Mouse (Mus musculus): ENCODE results near the gene Lrsam1. TPM values are rescaled to one million over a fixed set of nuclear protein-coding genes. Genes with fewer than 3 reads are reported as not detected.

Lrsam1 gene
- total and polyA plus RNA-seq, 2 experiments from 2014 or later: 5.4 to 12.0 TPM

DNA sequence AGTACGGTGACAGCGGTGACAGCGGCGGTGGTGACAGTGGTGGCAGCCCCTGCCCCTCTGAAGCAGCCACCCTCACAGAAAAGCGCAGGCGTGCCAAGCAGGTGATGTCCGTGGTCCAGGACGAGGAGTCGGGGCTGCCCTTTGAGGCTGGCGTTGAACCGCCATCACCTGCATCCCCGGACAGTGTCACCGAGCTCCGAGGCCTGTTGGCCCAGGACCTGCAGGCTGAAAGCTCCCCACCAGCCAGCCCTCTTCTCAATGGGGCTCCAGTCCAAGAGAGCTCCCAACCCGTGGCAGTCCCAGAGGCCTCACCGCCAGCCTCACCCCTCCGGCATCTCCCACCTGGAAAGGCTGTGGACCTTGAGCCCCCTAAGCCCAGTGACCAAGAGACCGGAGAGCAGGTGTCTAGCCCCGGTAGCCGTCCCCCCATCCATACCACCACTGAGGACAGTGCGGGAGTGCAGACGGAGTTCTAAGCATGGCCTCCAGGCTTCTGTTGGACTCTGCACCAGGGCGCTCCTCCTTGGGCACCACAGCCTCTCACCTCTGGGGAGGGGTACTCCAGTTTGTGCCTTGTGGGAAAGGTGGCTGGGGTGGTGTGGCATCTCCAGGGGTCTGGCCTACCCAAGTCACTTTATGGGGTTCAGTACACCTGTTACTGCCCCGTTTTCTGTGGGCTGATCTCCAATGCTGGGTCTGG, 37.7 kb downstream of the Lrsam1 start:
- Histone ChIP-seq H3K36me3 (replicated peaks; ENCODE audit: control insufficient read depth, insufficient read depth, low read length) (peaks cover 73% of the 10 kb centered on the region), H3K4me3 (ENCODE audit: low read depth, low read length) (no peak overlapping the region), H3K27ac (ENCODE audit: low read depth) (no peak overlapping the region), H3K9me3 (replicated peaks; ENCODE audit: control insufficient read depth, low read length) (no peaks in the 10 kb centered on the region), H3K9ac (replicated peaks; ENCODE audit: low read depth, low read length) (no peak overlapping the region), H3K4me1 (ENCODE audit: control insufficient read depth, insufficient read depth) (no peaks in the 10 kb centered on the region), H3K27me3 (ENCODE audit: control insufficient read depth, insufficient read depth, low read length) (no peaks in the 10 kb centered on the region), H3K4me2 (ENCODE audit: low read depth, low read length) (no peak overlapping the region)
- ATAC-seq (ENCODE audit: insufficient read depth, low read depth) (no peak), DNase-seq (ENCODE audit: low spot score) (no peak)
- 88% methylated on average over 24 of the region's 24 CpGs for WGBS
- TF ChIP-seq EP300 (IDR thresholded peaks at IDR 0.05; ENCODE audit: low read depth): no peak
- no peak for TF ChIP-seq CTCF (IDR thresholded peaks at IDR 0.05; ENCODE audit: low read depth)

DNA sequence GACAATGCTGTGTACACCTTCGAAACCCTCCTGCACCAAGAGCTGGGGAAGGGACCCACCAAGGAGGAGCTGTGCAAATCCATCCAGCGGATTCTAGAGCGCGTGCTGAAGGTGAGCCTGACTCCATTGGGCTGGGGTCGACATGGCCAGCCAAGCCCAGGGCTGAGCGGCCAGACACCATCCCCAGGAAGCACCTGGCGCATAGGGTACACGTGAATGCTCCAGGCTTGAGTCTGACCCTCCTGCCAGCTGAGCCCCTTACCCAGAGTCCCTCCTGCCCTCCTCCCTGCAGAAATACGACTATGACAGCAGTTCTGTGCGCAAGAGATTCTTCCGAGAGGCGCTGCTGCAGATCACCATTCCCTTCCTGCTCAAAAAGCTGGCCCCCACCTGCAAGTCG, 38.9 kb downstream of the Lrsam1 start:
- no peak for TF ChIP-seq CTCF (IDR thresholded peaks at IDR 0.05; ENCODE audit: low read depth)
- TF ChIP-seq EP300 (IDR thresholded peaks at IDR 0.05; ENCODE audit: low read depth): no peak
- no peak overlapping the region for H3K4me3 ChIP-seq (ENCODE audit: low read depth, low read length)
- no peak overlapping the region for H3K9ac ChIP-seq (replicated peaks; ENCODE audit: low read depth, low read length)
- no peak overlapping the region for H3K27ac ChIP-seq (ENCODE audit: low read depth)
- DNase-seq (ENCODE audit: low spot score) (no peak), ATAC-seq (ENCODE audit: insufficient read depth, low read depth) (no peak)
- no peaks in the 10 kb centered on the region for H3K27me3 ChIP-seq (ENCODE audit: control insufficient read depth, insufficient read depth, low read length)
- peaks cover 71% of the 10 kb centered on the region for H3K36me3 ChIP-seq (replicated peaks; ENCODE audit: control insufficient read depth, insufficient read depth, low read length)
- H3K4me1 ChIP-seq (ENCODE audit: control insufficient read depth, insufficient read depth): no peaks in the 10 kb centered on the region
- H3K4me2 ChIP-seq (ENCODE audit: low read depth, low read length): no peak overlapping the region
- 88% methylated on average over 13 of the region's 13 CpGs for WGBS
- no peaks in the 10 kb centered on the region for H3K9me3 ChIP-seq (replicated peaks; ENCODE audit: control insufficient read depth, low read length)

DNA sequence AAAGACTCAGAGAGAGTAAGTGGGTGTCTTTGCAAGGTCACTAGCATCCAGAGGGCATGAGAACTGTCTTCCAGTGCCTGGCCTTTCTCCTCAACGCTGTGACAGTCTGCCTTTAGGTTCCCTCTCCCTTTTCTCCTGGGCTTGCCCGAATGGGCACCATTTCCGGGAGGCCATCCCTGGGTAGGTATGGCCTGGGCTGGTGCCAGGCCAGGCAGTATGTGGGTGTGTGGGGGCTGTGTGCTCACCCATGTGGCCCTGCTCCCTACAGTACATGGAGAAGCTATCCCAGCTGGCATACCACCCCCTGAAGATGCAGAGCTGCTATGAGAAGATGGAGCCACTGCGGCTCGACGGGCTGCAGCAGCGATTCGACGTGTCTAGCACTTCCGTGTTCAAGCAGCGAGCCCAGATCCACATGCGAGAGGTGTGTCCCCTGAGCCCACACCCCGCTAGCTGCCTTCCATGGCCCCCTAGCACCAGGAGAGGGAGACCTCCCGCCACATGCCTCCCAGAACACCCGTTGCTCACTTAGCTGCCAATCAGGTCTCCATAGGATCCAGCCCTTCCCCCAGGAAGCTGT, 39.5 kb downstream of the Lrsam1 start:
- Histone ChIP-seq H3K9me3 (replicated peaks; ENCODE audit: control insufficient read depth, low read length) (no peaks in the 10 kb centered on the region), H3K4me1 (ENCODE audit: control insufficient read depth, insufficient read depth) (no peaks in the 10 kb centered on the region), H3K27ac (ENCODE audit: low read depth) (no peak overlapping the region), H3K9ac (replicated peaks; ENCODE audit: low read depth, low read length) (no peak overlapping the region), H3K4me3 (ENCODE audit: low read depth, low read length) (no peak overlapping the region), H3K4me2 (ENCODE audit: low read depth, low read length) (no peak overlapping the region), H3K36me3 (replicated peaks; ENCODE audit: control insufficient read depth, insufficient read depth, low read length) (peaks cover 65% of the 10 kb centered on the region), H3K27me3 (ENCODE audit: control insufficient read depth, insufficient read depth, low read length) (no peaks in the 10 kb centered on the region)
- TF ChIP-seq CTCF (IDR thresholded peaks at IDR 0.05; ENCODE audit: low read depth): no peak
- no peak for TF ChIP-seq EP300 (IDR thresholded peaks at IDR 0.05; ENCODE audit: low read depth)
- DNase-seq (ENCODE audit: low spot score) (no peak), ATAC-seq (ENCODE audit: insufficient read depth, low read depth) (no peak)
- 84% methylated on average over 15 of the region's 15 CpGs for WGBS

DNA sequence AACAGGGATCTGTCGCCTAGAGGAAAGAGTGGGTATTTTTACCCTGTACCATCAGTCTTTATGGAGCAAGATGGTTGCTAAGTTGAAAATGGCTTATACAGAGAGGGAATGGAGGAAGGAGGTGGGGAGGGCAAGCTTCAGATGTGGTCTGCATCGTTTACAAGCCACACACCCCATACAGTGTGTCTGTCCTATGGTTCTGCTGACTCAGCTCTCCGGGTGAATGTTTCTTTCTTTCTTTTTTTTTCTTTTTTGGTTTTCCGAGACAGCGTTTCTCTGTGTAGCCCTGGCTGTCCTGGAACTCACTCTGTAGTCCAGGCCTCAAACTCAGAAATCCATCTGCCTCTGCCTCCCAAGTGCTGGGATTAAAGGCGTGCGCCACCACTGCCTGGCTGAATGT, 40.2 kb downstream of the Lrsam1 start:
- 75% methylated on average over 7 of the region's 7 CpGs for WGBS
- Histone ChIP-seq H3K27me3 (ENCODE audit: control insufficient read depth, insufficient read depth, low read length) (no peaks in the 10 kb centered on the region), H3K9me3 (replicated peaks; ENCODE audit: control insufficient read depth, low read length) (no peaks in the 10 kb centered on the region), H3K9ac (replicated peaks; ENCODE audit: low read depth, low read length) (no peak overlapping the region), H3K4me1 (ENCODE audit: control insufficient read depth, insufficient read depth) (no peaks in the 10 kb centered on the region), H3K27ac (ENCODE audit: low read depth) (no peak overlapping the region), H3K36me3 (replicated peaks; ENCODE audit: control insufficient read depth, insufficient read depth, low read length) (peaks cover 61% of the 10 kb centered on the region), H3K4me2 (ENCODE audit: low read depth, low read length) (no peak overlapping the region), H3K4me3 (ENCODE audit: low read depth, low read length) (no peak overlapping the region)
- DNase-seq (ENCODE audit: low spot score) (no peak), ATAC-seq (ENCODE audit: insufficient read depth, low read depth) (no peak)
- TF ChIP-seq CTCF (IDR thresholded peaks at IDR 0.05; ENCODE audit: low read depth) (no peak), EP300 (IDR thresholded peaks at IDR 0.05; ENCODE audit: low read depth) (no peak)

DNA sequence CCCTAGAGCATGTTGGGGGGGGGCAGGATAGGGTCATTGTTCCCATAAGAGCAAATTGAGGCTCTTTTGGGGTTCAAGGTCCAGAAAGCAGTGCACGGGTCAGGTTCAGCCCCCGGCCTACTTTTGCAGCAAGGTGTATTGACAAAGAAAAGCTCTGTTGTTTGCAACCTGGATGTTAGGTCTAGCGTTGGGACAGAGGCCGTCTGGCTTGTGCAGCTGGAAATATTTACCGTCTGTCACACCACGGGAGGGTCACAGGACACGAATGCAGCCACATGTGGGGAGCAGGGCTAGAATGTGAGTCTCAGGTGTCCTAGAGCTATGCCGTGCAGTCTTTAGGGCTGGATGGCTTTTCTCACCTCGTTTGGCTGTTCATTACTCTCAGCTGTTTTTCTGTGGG, 43.0 kb downstream of the Lrsam1 start:
- Histone ChIP-seq H3K27me3 (ENCODE audit: control insufficient read depth, insufficient read depth, low read length) (no peaks in the 10 kb centered on the region), H3K9me3 (replicated peaks; ENCODE audit: control insufficient read depth, low read length) (no peaks in the 10 kb centered on the region), H3K4me3 (ENCODE audit: low read depth, low read length) (no peak overlapping the region), H3K9ac (replicated peaks; ENCODE audit: low read depth, low read length) (no peak overlapping the region), H3K4me1 (ENCODE audit: control insufficient read depth, insufficient read depth) (peaks cover 14% of the 10 kb centered on the region), H3K36me3 (replicated peaks; ENCODE audit: control insufficient read depth, insufficient read depth, low read length) (peaks cover 49% of the 10 kb centered on the region), H3K27ac (ENCODE audit: low read depth) (no peak overlapping the region), H3K4me2 (ENCODE audit: low read depth, low read length) (no peak overlapping the region)
- WGBS: 82% methylated on average over 9 of the region's 9 CpGs
- TF ChIP-seq EP300 (IDR thresholded peaks at IDR 0.05; ENCODE audit: low read depth) (no peak), CTCF (IDR thresholded peaks at IDR 0.05; ENCODE audit: low read depth) (no peak)
- DNase-seq (ENCODE audit: low spot score): no peak
- no peak for ATAC-seq (ENCODE audit: insufficient read depth, low read depth)

Measured in heart, postnatal 0 days (tissue).